Mouse (Mus musculus) A20 (cell line): Measurements from ENCODE around the gene Fnbp1.

Source experiments
- DNase-seq: peaks from one replicate; pipeline ENCODE4 v3.0.0-alpha.2; 2011; ENCODE audit warnings: low read depth, low spot score

Fnbp1 gene

DNA sequence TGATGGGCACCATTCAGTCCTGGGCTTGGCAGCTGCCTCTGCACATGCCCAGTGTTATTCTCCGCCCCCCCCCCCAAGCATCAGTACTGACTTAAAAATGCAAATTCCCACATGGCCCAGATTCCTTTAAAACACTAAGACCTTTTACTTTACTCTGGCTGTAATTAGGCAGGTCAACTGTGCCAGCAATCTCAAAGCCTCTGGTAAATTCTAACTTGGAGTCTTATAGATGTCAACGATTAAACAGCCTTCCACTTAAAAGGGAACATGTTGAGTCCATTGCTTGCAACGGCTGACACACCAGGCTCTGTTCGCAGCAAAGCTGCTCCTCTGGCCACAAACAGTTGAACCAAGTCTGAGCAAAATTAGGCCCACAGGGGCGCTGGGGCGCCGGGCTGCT lies 109.8 kb downstream of the Fnbp1 start:
- DNase-seq, result no peak

GRCm38 (mm10) chr2:31026642-31027041 lies 115.2 kb downstream of the Fnbp1 start:
- no peak for DNase-seq

DNA sequence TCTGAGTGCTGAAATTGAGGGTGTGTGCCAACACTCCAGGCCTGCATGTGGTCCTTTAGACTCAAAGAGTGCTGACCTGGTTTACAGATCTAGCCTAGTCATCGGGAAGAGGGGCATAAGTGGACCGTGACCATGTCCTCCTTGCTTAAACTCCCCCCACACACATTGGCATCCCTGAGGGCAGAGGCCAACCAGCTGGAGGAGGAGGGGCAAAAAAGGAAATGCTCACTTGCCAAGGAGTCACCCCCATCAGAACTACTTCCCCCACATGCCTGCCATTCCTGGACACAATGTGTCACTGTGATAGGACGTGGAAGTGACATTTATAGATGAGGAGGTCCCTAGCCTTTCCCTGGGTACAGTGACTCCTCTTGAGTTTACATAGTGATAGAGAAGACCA lies 116.3 kb downstream of the Fnbp1 start:
- peak; percentile 16 for DNase-seq

- DNase-seq, result peak; percentile 71
Observed at GRCm38 (mm10) chr2:31024618-31025370, 117.0 kb downstream of the Fnbp1 start.

GRCm38 (mm10) chr2:31023940-31024339 lies 117.9 kb downstream of the Fnbp1 start:
- DNase-seq, result no peak

GRCm38 (mm10) chr2:31020202-31020601 lies 121.6 kb downstream of the Fnbp1 start:
- no peak for DNase-seq

DNA sequence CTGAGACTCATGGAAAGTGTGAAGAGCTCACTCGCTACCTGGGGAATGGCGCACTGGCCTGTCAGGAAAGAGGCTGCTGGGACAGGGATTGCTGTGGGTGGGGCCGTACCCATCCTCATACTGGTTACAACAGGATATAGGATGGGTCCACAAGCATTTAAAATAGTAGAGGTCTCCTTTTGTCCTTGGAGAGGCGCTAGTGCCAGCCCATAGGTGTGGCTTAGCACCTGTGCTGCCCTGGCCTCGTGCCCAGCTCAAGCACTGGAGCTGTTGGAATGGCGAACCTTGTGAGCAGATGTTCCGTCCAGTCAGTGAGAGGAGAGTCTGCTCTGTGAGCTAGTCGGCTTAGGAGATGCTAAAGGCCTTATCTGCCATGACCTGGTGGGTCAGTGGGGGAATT lies 122.8 kb downstream of the Fnbp1 start:
- DNase-seq, result no peak

DNA sequence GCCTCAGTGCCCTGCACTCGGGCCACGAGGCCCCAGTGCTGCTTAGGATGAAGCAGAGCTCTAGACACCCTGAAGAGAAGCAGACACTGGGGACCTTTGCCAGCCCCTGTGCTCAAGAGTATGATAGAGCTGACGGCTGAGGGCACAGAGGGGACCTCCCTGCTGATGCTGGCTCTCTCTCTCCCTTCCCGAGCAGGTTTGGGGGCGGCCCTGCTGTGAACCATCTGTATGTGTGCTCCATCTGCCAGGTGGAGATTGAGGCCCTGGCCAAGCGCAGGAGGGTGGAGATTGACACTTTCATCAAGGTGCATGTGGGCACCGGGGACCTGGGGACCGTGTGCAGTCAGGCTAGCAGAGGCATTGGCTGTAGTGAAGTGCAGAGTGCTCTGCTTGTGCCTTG lies 123.3 kb downstream of the Fnbp1 start:
- no peak for DNase-seq

- DNase-seq, result no peak
Observed at GRCm38 (mm10) chr2:31017625-31018317, 124.0 kb downstream of the Fnbp1 start.

- no peak for DNase-seq
Observed at GRCm38 (mm10) chr2:31013371-31014120, 128.3 kb downstream of the Fnbp1 start.

GRCm38 (mm10) chr2:31007208-31007607 lies 134.6 kb downstream of the Fnbp1 start:
- no peak for DNase-seq

DNA sequence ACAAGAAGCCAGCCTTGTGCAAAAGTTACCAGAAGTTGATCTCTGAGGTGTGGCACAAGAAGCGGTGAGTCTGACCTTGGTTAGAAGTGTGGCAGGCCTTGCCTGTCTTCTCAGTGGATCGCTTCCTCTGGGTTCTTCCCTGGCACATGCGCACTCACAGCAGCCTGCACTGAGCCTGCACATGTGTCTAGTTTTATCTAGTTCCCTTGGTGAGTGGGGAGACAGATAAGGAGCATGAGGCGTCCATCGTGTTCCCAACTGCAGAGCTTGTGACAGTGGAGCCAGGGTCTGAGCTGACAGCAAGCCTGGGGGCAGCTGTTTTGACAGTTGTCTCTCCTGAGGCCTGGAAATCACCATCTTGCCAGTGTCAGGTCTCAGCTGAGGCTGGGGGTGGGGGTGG lies 135.4 kb downstream of the Fnbp1 start:
- DNase-seq, result no peak

DNA sequence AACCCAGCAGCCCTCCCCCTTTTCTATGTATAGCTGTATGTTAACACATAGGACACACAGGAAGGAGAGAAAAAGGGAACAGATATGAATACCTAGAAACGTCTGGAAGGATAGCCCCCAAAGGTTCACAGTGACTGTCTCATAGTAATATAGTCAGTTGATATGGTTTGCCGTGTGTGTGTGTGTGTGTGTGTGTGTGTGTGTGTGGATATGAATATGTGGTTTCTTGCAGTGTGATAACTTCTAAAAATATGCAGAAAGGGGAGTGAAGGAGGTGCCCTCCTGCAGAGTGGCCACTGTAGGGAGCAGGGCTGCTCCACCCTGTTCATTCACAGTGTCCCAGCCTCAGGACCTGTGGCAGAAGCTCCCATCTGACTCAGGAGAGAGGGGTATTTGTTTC lies 136.4 kb downstream of the Fnbp1 start:
- no peak for DNase-seq

DNA sequence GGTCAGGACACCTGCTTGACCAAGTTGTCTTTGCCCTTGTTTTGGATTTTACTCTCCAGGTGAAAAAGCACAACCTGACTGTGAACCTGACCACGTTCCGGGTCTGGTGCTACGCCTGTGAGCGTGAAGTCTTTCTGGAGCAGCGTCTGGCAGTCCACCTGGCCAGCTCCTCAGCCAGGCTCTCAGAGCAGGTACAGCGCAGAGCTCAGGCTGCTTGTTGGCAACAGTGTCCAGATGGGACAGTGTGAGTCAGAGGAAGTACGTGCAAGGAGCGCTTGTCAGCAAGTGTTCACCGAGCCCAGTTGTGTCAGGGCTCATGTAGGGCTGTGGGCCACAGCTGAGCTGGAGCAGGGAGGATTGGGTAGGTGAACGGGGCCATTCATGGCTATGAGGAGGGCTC lies 139.0 kb downstream of the Fnbp1 start:
- DNase-seq, result no peak

DNA sequence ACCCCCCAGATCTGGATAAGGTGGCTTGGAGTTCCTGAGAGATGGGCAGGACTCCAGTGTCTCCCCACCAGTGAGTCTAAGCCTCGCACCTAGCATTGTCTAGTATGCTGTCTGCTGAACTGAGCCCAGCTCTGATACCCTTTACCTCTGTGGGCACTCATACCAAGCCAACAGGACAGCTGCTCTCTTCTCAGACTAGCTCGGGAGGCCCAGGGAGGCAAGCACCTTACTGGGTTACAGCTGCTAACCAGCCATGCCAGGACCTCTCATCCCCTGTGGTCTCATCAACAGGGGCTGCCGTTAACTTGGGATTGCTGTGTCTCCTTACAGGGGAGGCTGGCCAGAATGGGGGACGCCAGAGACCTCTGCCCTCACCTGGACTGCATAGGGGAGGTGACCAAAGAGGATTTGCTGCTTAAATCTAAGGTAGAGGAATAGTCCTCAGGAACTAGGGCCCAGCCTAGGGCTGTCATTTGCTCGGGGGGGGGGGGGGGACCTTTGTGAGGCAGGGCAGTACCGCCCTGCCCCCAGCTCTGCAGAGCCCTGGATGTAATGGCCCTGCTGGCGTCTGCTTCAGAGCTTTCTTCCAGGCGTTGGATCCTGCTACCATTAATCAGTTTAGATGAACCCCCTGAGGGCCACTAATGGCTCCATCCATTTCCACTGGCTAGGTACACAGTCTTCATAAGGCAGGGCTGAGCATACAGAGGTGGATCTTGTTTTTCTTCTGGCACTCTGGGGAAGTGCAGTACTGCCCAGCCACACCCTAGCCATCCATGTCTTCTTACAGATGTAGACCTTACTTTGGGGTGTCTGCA lies 143.2 kb downstream of the Fnbp1 start:
- DNase-seq, result no peak

DNA sequence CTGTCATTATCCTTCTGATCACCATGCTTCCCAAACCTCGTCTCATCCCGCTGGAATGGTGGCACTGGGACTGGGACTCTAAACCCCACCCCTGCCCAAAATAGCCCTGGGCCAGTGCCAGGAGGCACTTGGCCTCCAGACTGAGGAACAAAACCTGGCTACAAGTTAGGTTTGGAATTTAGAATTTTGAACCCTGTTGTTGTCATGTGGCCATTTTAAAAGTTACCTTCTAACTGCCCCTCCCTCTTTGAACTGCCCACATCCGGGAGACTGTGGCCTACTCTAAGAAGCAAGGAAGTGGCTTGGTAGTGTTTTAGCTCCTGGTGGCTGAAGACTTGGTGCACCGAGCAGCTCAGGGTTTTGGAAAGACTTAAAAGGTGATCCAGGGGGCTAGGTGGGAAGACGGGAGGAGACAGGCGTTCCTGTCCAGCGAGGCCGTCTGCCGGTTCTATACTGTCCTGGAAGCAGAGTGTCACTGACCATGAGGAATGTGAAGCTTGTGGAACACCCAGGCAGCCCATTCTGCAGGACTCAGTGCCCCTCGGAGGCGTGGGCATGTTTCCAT lies 146.3 kb downstream of the Fnbp1 start:
- DNase-seq, result no peak

DNA sequence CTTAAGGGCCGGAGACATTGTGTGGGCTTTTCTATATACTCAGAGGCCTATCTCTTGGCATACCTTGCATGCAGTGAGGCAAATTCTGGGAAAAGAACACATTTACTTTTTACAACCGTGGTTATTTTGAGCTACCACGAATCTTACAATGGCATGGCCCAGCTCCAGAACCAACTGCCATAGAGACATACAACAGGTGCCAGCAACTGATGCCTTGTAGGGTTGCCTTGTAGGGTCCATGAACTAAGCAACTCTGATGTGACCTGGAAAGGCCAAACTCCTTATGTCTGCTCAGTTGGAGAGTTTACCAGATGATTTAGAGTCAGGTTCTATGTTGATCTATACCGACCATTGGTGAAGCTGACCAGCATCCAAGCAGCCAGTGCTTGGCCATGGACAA lies 147.0 kb downstream of the Fnbp1 start:
- DNase-seq, result no peak

DNA sequence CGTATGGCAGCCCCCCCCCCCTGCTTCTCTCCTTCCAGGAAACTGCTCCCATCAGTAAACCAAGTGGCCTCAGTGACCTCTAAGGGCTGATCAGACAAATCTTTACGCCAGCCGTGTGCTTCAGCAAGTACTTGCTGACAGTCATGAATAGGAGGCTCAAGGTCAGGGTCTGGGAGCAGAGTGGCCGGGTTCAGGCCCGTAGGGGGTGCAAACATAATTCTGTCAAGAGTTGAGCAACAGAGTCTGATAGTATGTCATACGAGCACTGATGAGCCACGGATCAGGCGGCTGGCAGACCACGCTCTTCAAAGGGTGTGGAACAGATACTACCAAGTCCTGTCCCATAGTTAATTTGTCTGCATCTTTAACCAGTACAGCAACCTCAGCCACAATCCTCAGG lies 151.6 kb downstream of the Fnbp1 start:
- DNase-seq, result no peak

DNA sequence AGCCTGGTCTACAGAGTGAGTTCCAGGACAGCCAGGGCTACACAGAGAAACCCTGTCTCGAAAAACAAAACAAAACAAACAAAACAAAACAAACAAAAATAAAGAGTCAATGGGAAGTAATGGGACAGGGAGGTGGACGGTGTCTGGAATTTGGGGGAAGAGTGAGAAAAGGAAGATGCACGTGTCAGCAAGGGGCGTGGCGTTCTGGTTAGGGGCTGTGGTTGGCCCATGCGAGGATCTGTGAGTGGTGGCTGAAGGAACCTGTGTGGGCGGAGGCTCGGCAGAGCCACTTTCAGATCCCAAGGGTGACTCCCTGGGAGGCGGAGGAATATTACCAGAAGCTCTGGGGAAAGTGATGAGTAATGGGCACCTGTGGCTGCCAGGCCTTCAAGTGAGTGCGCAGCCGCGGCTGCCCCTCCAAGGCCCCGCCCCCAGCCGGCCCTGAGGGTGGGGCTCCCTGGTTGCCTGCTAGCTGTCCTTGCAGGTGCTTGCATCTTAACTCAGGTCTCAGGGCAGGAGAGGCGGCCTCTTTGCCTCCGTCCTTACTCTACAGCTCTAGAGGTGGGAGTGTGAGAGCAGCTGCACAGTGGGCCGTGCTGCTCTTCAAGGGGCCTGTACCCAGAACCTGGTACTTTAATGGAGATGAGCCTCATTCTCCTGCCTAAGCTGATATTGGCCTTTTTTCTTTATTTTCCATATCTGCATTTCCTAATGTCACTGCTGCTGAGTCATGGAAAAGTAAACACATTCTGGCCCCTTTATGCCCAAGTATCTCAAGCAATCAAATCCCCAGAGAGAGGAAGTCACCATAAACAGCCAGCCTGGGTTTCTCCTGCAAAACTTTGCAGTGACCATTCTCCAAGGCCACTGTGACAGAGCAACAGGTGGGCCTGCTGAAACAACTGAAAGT lies 156.4 kb downstream of the Fnbp1 start:
- peak; percentile 85 for DNase-seq

GRCm38 (mm10) chr2:30983024-30983423 lies 158.8 kb downstream of the Fnbp1 start:
- peak; percentile 65 for DNase-seq
